Mouse (Mus musculus): Measurements from ENCODE around the gene Abcb11.

GRCm38 (mm10) chr2:69222815-69223214 lies 119.6 kb downstream of the Abcb11 start:
- TF ChIP-seq CTCF (IDR thresholded peaks at IDR 0.05) (no peak), EP300 (IDR thresholded peaks at IDR 0.05) (no peak)

Measured in lung, postnatal 0 days (tissue).